Mouse (Mus musculus) kidney, embryonic 16.5 days (tissue): ENCODE results near the gene Lrfn4. TPM values are rescaled to one million over a fixed set of nuclear protein-coding genes. Genes with fewer than 3 reads are reported as not detected.
A peak's percentile ranks its signal among the peaks of the same experiment; 100 is the strongest.

Experiments used
- ATAC-seq: fragments of 200-750 bp; cut with Nextera tagmentation; 2 replicates; pipeline ENCODE4 v1.8.0; 2017; ENCODE audit warnings: moderate TSS enrichment; ENCODE audit not compliant: low FRiP score, low TSS enrichment
- H3K27ac ChIP-seq: fragments of 300-500 bp; sonication (generic); 2 replicates; pipeline ENCODE4 v1.5.1; 2014; ENCODE audit warnings: low read length
- H3K27me3 ChIP-seq: fragments of 300-500 bp; sonication (generic); 2 replicates; pipeline ENCODE4 v1.6.1; 2014; ENCODE audit warnings: low read length, control low read depth, mixed read lengths; ENCODE audit not compliant: insufficient read depth
- H3K36me3 ChIP-seq: fragments of 300-500 bp; sonication (generic); 2 replicates; pipeline ENCODE4 v1.6.1; 2014; ENCODE audit warnings: low read length, control low read depth, mixed read lengths; ENCODE audit not compliant: insufficient read depth
- H3K4me1 ChIP-seq: fragments of 300-500 bp; sonication (generic); 2 replicates; pipeline ENCODE4 v1.6.1; 2014; ENCODE audit warnings: low read length, control low read depth, mixed read lengths; ENCODE audit not compliant: insufficient read depth
- H3K4me2 ChIP-seq: fragments of 300-500 bp; sonication (generic); replicated peaks from 2 replicates; pipeline ENCODE4 v1.6.1; 2014; ENCODE audit warnings: low read depth, low read length
- H3K4me3 ChIP-seq: fragments of 300-500 bp; sonication (generic); 2 replicates; pipeline ENCODE4 v1.5.1; 2014; ENCODE audit warnings: mild to moderate bottlenecking, low read length
- H3K9ac ChIP-seq: fragments of 300-500 bp; sonication (generic); replicated peaks from 2 replicates; pipeline ENCODE4 v1.6.1; 2014; ENCODE audit warnings: low read length
- H3K9me3 ChIP-seq: fragments of 300-500 bp; sonication (generic); 2 replicates; pipeline ENCODE4 v1.6.1; 2016; ENCODE audit warnings: low read length, control low read depth
- WGBS: fragments of 180-500 bp; shearing (Covaris S2); extraction: QIAGEN DNeasy Blood & Tissue Kit; methylation state at CpG from one replicate; pipeline ENCODE4 v1.1.7; 2014; 5-methylcytosine and 5-hydroxymethylcytosine counted together
- polyA plus RNA-seq: library from polyadenylated mRNA; unstranded; fragments of >200 nt; fragmentation: Nextera tagmentation; extraction: Ambion mirVana; gene quantifications from 2 replicates; pipeline ENCODE4 v1.2.1, GENCODE M21; 2015

The Lrfn4 gene
- polyA plus RNA-seq, 1 experiment from 2014 or later: 6.0 TPM

- H3K27me3 ChIP-seq: no peaks in the 10 kb centered on the region
- no peak for ATAC-seq
- H3K27ac ChIP-seq: no peak overlapping the region
- no peak overlapping the region for H3K9ac ChIP-seq
- no peaks in the 10 kb centered on the region for H3K4me1 ChIP-seq
- H3K4me3 ChIP-seq: no peak overlapping the region
- H3K4me2 ChIP-seq: no peak overlapping the region
- H3K9me3 ChIP-seq: no peaks in the 10 kb centered on the region
- H3K36me3 ChIP-seq: no peaks in the 10 kb centered on the region
- 91% methylated on average over 8 of the region's 8 CpGs for WGBS
Measured at GRCm38 (mm10) chr19:4572467-4572866, 43.0 kb downstream of the Lrfn4 start.

GRCm38 (mm10) chr19:4572061-4572460 is 43.4 kb downstream of the Lrfn4 start:
- no peak for ATAC-seq
- no peaks in the 10 kb centered on the region for H3K36me3 ChIP-seq
- WGBS: 85% methylated on average over 4 of the region's 4 CpGs
- H3K4me3 ChIP-seq: no peak overlapping the region
- H3K27ac ChIP-seq: no peak overlapping the region
- H3K27me3 ChIP-seq: no peaks in the 10 kb centered on the region
- no peak overlapping the region for H3K4me2 ChIP-seq
- no peak overlapping the region for H3K9ac ChIP-seq
- no peaks in the 10 kb centered on the region for H3K9me3 ChIP-seq
- H3K4me1 ChIP-seq: no peaks in the 10 kb centered on the region

DNA sequence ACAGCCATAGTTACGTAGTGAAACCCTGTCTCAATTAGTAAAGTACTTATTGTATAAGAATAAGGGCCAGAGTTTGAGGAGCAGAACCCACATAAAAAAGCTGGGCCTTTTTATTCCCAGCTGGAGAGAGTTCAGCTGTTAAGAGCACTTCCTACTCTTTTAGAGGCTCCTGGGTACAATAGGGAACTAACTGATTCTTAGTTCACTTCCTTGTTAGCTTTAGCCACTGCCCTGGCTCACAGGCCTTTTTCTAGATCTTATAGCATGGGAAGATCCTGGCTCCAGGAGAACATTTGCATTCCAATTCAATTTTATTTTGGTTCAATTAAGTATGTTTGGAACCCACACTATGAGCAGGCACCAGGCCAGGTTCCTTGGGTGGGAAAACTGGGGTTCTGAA is 43.8 kb downstream of the Lrfn4 start:
- no peak overlapping the region for H3K9ac ChIP-seq
- H3K4me2 ChIP-seq: no peak overlapping the region
- no peaks in the 10 kb centered on the region for H3K9me3 ChIP-seq
- WGBS: 96% methylated on average over 1 of the region's 1 CpGs
- no peak overlapping the region for H3K27ac ChIP-seq
- H3K27me3 ChIP-seq: no peaks in the 10 kb centered on the region
- H3K4me3 ChIP-seq: no peak overlapping the region
- no peaks in the 10 kb centered on the region for H3K36me3 ChIP-seq
- no peak for ATAC-seq
- no peaks in the 10 kb centered on the region for H3K4me1 ChIP-seq

GRCm38 (mm10) chr19:4570815-4571214 is 44.7 kb downstream of the Lrfn4 start:
- no peaks in the 10 kb centered on the region for H3K36me3 ChIP-seq
- H3K27ac ChIP-seq: no peak overlapping the region
- no peak overlapping the region for H3K9ac ChIP-seq
- no peak overlapping the region for H3K4me3 ChIP-seq
- H3K4me2 ChIP-seq: no peak overlapping the region
- ATAC-seq: no peak
- no peaks in the 10 kb centered on the region for H3K9me3 ChIP-seq
- WGBS: 79% methylated on average over 6 of the region's 6 CpGs
- H3K27me3 ChIP-seq: no peaks in the 10 kb centered on the region
- H3K4me1 ChIP-seq: no peaks in the 10 kb centered on the region

DNA sequence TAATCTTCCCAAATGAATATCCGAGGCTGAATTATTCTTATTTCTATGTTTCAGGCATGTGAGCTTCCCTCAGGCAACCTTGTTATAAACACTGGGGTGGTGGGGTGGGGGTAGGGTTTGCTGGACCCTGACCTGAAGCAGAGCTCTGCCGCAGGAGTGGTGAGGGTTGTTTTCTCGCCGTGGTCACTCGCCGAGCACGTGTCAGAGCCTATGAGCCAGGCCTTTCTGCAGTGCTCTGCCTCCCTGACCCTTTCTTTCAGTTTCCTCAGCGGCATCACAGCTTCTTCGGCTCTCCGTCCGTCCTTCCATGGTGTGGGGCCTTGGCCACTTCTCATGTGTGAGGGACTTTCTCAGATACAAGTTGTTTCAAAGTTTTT is 45.2 kb downstream of the Lrfn4 start:
- Histone ChIP-seq H3K36me3 (no peaks in the 10 kb centered on the region), H3K27ac (no peak overlapping the region)

GRCm38 (mm10) chr19:4569356-4570236 is 45.9 kb downstream of the Lrfn4 start:
- no peaks in the 10 kb centered on the region for H3K36me3 ChIP-seq
- no peak overlapping the region for H3K9ac ChIP-seq
- H3K9me3 ChIP-seq: no peaks in the 10 kb centered on the region
- no peaks in the 10 kb centered on the region for H3K4me1 ChIP-seq
- H3K27me3 ChIP-seq: no peaks in the 10 kb centered on the region
- H3K4me2 ChIP-seq: no peak overlapping the region
- WGBS: 83% methylated on average over 17 of the region's 17 CpGs
- ATAC-seq: no peak
- H3K27ac ChIP-seq: no peak overlapping the region
- H3K4me3 ChIP-seq: no peak overlapping the region

More for the DNA sequence above, 45.2 kb downstream of the Lrfn4 start:
- ATAC-seq: no peak
- H3K4me3 ChIP-seq: no peak overlapping the region
- WGBS: 74% methylated on average over 11 of the region's 11 CpGs
- H3K9ac ChIP-seq: 0 out of 2 replicates have a peak overlapping the region, but pooled peaks have one; percentile 26
- no peaks in the 10 kb centered on the region for H3K9me3 ChIP-seq
- H3K4me1 ChIP-seq: no peaks in the 10 kb centered on the region
- no peaks in the 10 kb centered on the region for H3K27me3 ChIP-seq
- H3K4me2 ChIP-seq: no peak overlapping the region

DNA sequence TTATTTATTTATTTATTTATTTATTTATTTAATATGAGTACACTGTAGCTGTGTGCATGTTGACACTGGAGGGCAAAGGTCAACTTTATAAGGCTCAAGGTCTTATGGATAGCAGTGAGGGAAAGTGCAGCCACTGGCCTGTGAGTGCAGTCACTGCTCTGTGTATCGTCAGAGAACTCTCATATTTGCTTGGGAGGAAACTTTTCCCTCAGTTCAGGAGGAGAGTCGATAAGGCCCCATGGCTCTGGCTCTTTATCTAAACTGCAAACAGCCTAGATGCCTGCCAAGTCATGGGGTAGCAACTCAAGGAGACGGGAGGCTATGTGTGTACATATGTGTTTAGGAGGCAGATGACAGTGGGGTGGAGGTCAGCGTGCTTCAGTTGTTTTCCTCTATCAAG is 46.6 kb downstream of the Lrfn4 start:
- no peak for ATAC-seq
- no peak overlapping the region for H3K4me2 ChIP-seq
- H3K27me3 ChIP-seq: no peaks in the 10 kb centered on the region
- H3K4me3 ChIP-seq: no peak overlapping the region
- no peaks in the 10 kb centered on the region for H3K36me3 ChIP-seq
- no peaks in the 10 kb centered on the region for H3K9me3 ChIP-seq
- H3K9ac ChIP-seq: no peak overlapping the region
- no peak overlapping the region for H3K27ac ChIP-seq
- WGBS: 70% methylated on average over 4 of the region's 4 CpGs
- no peaks in the 10 kb centered on the region for H3K4me1 ChIP-seq

DNA sequence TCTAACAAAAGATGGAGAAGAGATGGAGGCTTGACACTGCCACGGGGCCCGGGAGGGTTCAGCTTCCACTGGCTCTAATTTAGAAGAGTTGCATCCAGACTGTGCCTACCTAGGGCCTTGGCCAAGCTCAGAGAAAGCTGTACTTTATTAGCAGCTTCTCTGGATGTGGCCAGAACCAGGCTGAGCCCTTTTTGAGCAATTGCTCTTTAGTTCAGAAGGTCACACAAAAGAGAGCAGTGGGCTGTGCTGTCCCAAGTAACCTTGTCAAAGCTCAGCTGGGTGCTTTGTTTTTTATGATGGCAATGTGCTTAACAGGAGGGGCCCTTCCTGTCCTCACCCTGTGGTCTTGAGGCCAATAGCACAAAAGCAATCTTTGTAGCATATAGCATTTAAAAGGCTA is 47.8 kb downstream of the Lrfn4 start:
- Histone ChIP-seq H3K36me3 (no peaks in the 10 kb centered on the region), H3K4me1 (no peaks in the 10 kb centered on the region), H3K9me3 (no peaks in the 10 kb centered on the region), H3K4me3 (no peak overlapping the region), H3K4me2 (no peak overlapping the region), H3K9ac (no peak overlapping the region), H3K27ac (no peak overlapping the region), H3K27me3 (no peaks in the 10 kb centered on the region)
- 66% methylated on average over 2 of the region's 2 CpGs for WGBS
- no peak for ATAC-seq

GRCm38 (mm10) chr19:4566880-4567279 is 48.6 kb downstream of the Lrfn4 start:
- Histone ChIP-seq H3K9ac (no peak overlapping the region), H3K4me2 (no peak overlapping the region), H3K36me3 (no peaks in the 10 kb centered on the region), H3K27me3 (no peaks in the 10 kb centered on the region), H3K4me1 (no peaks in the 10 kb centered on the region), H3K9me3 (no peaks in the 10 kb centered on the region), H3K27ac (no peak overlapping the region), H3K4me3 (no peak overlapping the region)
- ATAC-seq: no peak
- 82% methylated on average over 2 of the region's 2 CpGs for WGBS

GRCm38 (mm10) chr19:4565678-4566077 is 49.8 kb downstream of the Lrfn4 start:
- ATAC-seq: no peak
- no peaks in the 10 kb centered on the region for H3K27me3 ChIP-seq
- 90% methylated on average over 5 of the region's 5 CpGs for WGBS
- H3K9ac ChIP-seq: no peak overlapping the region
- no peaks in the 10 kb centered on the region for H3K4me1 ChIP-seq
- H3K36me3 ChIP-seq: no peaks in the 10 kb centered on the region
- no peak overlapping the region for H3K4me2 ChIP-seq
- no peak overlapping the region for H3K27ac ChIP-seq
- no peak overlapping the region for H3K4me3 ChIP-seq
- no peaks in the 10 kb centered on the region for H3K9me3 ChIP-seq
